Mouse (Mus musculus): ENCODE results near the gene Bach1.

Gene Bach1

DNA sequence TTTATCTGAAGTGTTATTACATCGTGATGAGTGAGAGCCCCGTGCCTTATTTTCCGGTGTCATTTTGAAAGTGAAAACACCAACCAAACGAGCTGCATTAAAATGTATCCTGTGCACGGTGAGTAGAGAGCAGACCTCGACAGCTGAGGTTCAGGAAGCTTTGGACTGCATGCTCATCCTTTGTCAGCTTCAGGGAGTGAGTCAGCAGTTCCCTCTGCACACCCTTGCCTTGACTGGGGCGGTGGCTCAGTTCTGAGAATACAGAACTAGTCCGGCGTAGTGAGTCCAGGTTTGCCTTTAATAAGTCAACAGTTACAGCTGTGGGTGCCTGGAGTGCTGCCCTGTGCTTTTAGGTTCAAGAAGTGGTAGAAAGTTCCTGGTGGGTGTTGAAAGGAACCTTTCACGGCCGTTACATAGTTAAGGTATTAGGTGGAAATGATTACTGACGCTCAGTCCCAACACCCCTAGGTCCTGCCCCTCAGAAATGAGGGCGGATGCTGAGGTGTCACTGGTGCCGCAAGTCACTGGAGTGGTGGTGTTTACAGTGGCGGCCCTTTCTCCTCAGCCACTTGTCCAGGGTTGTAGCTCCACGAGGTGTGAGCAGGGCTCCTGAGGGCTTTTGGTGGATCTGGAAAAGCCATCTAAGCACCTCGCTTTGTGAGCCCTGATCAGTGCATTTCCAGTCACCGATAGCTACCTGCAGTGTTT lies 14.4 kb downstream of the Bach1 start:
- DNase-seq (ENCODE audit: low spot score): no peak

DNA sequence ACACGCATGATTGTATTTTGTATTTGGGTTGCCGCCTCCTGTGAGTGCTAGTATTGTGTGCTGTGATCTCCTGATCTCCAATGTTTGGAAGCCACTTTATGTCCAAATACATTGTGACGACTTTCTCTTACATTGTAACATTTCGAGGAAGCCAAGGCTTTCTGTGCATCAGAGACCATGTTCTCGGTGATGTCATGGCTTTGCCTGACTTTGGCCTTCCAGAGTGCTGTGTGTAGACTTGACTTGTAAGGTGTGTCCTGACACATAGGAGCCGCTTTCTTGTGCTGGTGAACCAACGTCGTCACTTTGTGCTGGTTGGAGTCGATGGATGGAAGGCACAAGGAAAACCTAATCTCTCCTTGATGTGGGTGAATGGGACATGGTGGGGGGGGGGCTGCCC lies 15.8 kb downstream of the Bach1 start:
- no peak for DNase-seq (ENCODE audit: low spot score)

DNA sequence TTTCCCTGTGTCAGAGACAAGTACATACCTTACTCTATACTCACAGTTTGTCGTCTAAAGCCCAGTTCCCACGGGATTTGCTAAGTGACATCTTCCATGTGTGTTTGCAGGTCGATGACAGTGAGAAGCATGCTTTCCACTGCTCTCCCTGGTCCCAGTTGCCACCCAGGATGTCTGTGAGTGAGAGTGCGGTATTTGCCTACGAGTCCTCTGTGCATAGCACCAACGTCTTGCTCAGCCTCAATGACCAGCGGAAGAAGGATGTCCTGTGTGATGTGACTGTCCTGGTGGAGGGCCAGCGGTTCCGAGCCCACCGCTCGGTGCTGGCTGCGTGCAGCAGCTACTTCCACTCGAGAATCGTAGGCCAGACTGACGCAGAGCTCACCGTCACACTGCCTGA lies 16.5 kb downstream of the Bach1 start:
- no peak for DNase-seq (ENCODE audit: low spot score)

DNA sequence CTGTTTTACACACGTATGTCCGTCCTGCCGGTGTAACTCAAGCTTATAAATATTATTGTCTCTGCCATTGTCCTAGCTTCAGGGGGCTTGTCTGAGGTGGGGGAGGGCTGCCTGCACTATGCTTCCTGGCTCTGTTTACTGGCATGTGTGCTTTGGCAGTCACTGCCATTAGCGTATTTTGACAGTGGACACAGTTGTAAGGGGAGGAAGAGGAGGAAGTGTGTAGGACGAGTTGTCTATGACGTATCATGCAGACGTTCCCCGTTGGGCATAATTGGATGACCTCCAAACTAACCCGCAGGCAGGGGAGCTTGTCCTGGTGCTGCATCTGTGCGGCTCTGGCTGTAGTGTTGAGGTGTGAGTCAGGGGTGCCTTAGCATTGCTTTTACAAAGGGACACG lies 17.5 kb downstream of the Bach1 start:
- DNase-seq (ENCODE audit: low spot score): no peak

DNA sequence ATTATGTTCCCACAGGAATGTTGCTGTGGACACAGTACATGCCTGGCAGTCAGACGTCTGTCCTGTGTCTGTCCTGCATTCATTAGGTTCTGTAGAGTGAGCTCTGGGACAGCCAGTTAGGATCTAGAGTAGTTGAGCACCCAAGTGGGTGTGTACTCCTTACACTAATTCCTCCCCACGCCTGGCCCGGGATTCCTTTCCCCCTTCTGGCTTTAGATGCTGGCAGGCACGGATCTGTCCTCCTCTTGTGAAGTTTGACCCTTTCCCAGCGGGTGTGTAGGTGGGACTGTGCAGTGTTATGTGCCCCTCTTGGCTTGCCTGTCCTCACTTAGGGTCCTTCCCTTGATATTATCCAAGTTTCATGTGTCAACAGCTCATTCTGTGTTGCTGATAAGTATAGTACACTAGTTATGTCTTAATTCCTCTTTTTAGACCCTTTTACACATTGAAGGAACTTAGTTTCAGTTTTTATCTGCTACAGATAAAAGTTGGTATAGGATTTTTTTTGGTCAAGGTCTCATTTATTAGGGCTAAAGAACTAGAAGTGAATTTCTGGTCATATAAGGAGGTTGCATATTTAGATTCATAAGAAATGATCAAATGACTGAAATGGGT lies 18.4 kb downstream of the Bach1 start:
- no peak for DNase-seq (ENCODE audit: low spot score)

DNA sequence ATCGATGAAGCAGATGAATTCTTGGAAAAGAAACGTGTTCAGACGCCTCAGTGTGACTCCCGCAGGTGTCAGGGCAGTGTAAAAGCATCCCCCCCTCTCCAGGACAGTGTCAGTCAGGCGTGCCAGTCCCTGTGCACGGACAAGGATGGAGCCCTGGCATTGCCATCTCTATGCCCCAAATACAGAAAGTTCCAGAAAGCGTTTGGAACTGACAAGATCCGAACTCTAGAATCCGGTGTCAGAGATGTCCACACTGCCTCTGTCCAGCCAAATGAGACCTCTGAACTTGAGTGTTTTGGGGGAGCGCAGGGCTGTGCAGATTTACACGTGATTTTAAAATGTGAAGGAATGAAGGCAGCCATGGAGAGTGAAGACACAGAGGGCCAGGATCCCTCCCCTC lies 20.3 kb downstream of the Bach1 start:
- DNase-seq (ENCODE audit: low spot score): no peak

DNA sequence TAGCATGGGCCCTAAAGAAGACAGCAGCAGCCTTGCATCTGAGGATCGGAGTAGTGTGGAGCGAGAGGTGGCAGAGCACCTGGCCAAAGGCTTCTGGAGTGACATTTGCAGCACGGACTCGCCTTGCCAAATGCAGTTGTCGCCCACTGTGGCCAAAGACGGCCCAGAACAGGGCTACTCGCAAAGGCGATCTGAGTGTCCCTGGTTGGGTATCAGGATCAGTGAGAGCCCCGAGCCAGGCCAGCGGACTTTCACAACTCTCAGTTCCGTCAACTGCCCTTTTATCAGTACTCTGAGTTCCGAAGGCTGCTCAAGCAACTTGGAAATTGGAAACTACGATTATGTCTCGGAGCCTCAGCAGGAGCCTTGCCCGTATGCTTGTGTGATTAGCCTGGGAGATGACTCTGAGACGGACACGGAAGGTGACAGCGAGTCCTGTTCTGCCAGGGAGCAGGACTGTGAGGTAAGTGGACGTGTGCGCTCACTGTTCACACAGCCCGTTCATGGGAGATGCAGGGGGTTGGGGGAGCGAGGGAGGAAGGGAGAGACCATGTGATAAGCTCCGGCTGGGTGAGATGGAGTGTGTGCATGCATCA lies 21.0 kb downstream of the Bach1 start:
- DNase-seq (ENCODE audit: low spot score): no peak

DNA sequence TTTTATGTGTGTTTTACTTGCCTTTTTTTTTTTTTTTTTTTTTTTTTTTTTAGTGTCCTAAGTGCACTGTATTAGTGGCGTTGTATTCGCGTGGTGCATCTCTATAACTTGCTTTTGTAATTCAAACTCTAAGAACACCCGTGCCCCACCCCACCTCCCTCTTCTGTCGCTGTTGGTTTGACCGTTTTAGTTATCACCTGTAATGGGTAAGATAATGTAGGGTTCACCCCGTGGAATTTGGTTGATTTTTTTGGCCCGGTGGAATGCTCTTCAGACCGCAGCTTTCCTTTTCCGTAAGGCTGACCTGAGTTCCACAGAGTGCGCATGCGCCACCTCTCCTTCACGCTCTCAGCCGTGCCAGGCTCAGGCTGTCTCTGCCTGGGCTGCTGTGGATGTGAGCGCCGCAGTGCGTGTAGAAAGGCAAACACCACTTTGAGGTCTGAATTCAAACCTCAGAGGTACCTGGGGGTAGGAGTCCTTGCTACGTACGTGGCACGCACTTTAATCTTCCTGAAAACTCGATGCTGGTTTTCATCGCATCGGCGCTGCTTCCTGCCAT lies 22.2 kb downstream of the Bach1 start:
- no peak for DNase-seq (ENCODE audit: low spot score)

DNA sequence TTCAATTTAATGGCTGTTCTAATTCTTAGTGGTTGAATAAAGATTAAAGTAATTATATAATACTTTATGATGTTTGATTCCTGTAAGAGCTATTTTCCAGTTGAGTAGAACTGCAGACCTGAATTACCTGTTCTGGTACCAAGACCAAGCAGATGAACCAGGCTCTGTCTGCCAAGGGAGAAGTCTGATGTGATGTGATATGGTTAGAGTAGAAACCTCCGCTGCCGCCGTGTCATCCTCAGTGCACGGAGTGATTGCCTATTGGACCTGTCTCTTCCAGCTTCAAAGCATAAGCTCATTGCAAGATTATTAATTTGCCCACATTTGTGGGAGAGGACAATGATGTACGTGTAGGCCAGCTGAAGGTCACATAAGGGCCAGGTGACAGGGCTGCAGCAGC lies 24.1 kb downstream of the Bach1 start:
- DNase-seq (ENCODE audit: low spot score): no peak

DNA sequence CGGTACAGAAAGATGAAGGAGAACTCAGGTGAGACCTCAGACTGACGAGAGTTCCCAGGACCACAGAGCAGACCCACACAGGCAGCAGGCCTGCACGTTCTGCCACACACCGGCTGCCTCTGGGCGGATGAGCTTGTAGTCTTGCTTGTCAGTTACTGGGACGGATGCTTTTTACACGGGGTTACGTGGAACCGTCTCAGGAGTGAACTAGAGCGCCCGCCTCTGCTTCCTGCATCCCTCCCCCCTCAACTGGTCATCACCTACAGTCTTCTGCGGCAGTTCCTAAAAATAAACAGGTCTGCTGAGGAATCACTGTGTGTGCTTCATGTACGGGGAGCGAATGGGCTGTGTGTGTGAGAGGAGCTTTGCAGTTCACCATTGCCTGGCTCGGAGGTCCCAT lies 24.7 kb downstream of the Bach1 start:
- DNase-seq (ENCODE audit: low spot score): no peak

DNA sequence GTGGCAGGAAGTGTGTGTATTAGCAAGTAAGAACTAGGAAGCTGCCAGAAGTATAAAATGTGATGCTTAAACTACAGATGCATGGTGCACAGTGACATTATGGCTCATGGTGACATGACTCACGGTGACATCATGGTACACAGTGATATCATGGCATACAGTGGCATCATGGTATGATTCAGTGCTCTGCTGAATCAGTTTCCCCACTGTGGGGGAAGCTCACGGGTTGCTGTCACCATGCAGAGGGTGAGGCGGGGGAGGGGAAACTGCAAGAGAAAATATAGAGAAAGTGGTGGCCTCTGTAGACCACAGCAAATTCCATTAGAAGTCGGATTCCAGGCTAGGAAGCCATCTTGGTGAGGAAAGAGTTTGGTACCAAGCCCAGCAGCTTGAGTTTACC lies 26.1 kb downstream of the Bach1 start:
- DNase-seq (ENCODE audit: low spot score): no peak

DNA sequence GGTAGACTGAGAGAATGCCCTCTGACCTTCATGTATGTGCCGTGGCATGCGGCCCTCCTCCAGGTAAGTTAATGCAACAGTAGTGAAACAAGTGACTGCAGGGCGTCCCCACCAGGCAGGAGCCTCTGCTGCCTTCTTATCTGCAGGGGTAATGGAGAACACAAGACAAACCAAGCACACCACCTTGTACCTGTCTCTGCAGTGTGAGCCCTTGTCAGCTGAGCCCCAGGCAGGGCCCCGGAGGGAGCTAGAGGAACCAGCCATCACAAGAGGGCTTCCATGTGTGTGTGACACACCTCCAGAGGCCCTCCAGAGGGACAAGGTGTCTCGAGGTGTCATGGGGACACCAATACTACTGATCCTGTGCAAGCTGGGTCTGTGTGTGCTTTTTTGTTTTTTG lies 26.5 kb downstream of the Bach1 start:
- no peak for DNase-seq (ENCODE audit: low spot score)

DNA sequence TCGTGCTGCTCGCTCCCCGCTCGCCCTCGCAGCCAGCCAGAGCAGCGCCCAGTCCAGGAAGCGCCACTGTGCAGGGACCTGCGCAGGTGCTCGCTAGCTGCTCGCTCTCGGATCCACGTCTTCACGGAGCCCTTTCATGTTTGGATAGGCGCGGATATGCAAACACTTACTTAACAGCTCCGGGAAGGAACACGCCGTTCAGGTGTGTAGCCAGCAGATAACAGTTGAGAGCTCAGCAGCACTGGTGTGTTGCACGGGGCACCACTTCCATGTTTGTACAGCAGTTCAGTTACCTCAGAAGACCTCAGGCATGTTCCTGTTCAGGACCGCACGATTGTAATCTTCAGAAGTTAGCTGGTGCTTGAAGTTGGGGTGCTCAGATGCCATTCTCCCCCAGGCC lies 27.2 kb downstream of the Bach1 start:
- no peak for DNase-seq (ENCODE audit: low spot score)

DNA sequence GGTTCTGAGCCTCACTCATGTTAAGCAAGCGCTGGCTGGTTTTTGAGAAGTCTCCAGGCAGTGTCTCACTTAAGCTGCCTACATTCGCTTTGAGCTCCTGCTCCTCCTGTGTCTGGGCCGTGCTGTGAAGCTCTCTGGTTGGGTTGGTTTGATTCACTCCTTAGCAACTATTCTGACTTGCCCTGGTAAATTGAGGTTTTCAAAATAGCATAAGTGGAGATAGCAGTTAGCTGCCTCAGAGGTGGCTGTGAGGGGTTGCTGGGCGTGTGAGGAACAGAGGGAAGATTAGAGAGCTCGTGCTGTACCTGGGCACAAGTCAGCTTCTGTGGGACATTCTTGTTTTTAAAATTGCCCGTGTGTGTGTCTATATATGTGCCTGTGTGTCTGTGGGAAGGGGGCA lies 27.6 kb downstream of the Bach1 start:
- DNase-seq (ENCODE audit: low spot score): no peak

DNA sequence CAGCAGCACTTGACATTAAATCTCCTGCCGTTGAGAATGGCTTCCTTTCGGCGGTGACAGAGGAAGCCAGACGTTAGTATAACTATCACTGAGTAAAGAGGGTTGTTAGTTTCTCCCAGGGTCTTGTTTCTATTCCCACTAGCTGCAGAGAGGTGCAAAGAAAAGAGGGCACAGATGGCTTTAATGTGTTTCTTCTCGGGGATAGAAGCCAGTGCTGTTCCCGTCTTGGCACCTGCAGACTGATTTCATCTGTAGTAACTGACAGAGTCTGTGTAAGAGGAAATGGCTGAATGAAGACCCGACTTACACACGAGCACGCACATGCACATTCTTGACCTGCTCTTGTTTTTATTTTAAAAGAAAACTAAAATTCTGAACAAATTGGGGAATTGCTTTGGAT lies 28.5 kb downstream of the Bach1 start:
- DNase-seq (ENCODE audit: low spot score): no peak

DNA sequence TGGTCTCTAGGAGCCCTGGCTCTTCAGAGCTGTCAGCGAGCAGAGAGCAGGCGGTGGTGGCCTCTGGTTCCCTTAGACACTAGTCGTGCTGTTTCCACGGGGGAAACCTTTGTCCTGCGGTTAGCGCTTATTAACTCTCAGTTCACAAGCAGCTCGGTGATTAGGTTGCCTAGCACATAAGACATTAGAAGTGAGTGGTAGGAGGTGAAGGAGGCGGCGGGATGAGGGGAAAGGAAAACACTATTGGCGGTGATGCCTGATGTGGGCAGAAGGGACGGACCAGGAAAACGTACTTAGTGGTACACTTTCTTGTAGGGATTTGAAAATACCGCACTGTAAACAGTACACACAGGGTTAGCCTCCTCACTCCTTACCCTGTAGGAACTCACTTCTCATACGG lies 29.2 kb downstream of the Bach1 start:
- no peak for DNase-seq (ENCODE audit: low spot score)

DNA sequence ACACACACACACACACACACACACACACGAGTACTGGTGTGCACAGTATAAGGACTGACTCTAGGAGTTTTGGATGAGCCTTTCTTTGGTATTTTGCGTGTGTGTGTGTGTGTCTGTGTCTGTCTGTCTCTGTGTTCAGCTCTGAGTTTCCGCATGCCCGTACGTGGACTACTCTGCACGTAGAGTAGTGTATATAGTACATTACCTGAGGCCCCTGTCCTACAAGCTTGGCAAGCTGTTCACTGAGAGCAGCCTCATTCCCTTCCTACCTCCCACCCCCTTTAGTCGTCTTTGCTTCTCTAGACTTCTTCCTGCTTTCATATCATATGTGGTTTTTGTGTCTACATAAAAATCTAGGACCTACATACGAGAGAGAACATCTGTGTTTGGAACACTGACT lies 30.0 kb downstream of the Bach1 start:
- no peak for DNase-seq (ENCODE audit: low spot score)

DNA sequence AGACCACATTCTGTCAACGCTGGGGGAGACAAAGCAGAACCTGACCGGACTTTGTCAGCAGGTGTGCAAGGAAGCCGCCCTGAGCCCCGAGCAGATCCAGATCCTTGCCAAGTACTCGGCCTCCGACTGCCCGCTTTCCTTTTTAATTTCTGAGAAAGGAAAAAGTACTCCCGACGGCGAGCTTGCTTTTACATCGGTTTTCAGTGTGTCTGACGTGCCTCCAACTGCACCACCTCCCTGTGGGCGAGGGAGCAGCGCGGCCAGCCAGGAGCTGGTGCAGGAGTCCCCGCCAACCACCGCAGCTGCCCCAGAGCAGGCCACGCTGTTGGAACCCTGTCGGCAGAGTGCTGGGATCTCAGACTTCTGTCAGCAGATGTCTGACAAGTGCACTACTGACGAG lies 30.7 kb downstream of the Bach1 start:
- DNase-seq (ENCODE audit: low spot score): no peak

DNA sequence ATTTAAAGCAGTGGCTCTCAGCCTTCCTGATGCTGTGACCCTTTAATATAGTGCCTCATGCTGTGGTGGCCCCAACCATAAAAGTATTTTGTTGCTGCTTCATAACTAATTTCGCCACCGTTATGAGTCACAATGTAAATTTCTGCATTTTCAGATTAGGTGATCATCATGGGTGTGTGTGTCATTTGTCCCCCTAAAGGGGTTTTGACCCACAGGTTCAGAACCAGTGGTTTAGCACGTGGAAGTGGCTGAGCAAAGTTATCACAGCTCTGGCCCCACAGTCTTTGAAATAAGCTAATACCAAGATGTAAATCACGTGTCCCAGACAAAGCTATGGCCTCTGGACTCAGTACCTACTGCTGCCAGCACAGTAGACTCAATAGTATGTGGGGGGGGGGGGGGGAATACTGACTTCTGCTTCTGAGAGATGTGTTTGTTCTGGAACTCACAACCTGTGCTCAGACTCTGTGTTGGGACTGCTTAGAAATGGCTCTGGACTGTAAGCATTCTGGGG lies 36.2 kb downstream of the Bach1 start:
- DNase-seq (ENCODE audit: low spot score): no peak

DNA sequence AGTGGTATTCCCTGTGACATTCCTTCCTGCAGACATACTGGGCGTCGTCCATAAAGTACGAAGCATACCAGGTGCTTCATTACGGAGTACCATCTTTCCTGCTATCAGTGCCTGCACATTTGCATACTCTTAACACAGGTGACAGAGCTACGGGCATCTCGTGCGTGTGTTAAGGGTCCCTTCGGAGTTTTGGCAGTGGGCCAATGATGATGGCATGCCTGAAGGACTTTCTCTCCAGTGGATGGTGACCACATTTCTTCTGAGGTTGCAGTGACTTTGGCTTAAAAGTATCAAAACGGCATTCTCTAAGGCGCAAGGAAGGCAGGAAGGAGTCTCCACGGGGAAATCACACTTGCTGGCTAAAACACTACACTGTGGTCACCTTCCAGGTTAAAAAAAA lies 37.4 kb downstream of the Bach1 start:
- DNase-seq (ENCODE audit: low spot score): no peak

DNA sequence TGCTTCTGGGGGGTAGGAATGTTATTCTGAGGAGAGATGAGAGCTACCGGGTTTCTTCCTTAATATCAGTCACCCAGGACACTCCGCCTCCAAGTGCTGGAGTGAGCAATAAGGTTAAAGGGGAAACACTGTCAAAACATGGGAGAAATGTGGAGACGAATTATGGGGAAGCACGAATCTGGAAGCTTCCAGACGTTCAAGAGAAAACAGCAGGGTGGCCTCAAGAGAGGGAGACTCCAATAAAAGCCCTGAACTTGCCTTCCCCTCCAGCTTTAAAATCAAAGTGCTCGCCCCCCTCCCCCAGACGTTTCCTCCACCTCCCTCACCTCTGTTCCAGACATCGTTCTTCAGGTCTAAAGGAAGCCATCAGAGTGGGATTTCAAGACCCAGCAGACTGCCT lies 38.6 kb downstream of the Bach1 start:
- no peak for DNase-seq (ENCODE audit: low spot score)

DNA sequence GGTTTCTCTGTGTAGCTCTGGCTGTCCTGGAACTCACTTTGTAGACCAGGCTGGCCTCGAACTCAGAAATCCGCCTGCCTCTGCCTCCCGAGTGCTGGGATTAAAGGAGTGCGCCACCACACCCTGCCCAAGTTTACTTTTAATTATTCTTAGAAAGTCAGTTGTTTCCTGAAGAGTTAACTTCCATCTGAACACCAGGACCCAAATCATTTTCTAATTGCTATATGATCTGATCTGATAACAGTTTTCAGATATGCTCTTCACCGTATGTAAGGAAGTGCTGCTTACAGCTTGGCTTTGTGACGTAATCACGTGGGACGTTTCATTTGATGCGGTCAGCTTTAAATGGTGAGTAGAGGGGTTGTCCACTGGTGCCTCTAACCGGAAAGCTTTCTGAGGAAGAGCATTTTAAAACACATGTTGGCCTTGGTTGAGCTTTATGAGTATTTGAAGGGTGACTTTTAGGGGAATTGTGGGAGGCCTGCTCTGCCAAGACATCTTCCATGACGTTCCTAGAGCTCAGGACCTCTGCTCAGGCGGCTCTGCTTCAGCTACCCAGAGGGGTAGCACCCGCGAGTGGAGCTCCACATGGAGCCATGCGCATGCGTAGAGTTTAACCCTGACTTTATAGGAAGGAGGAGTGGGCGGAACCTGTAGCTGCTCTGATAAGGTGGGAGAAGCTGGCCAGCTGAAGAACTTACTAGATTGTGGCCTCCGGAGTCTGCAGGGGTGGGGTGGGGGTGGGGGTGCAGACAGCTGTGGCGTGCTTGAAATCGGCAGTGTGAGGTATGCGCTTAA lies 39.3 kb downstream of the Bach1 start:
- no peak for DNase-seq (ENCODE audit: low spot score)
